Mouse (Mus musculus): ENCODE data around the gene Scaper. TPM values are rescaled to one million over a fixed set of nuclear protein-coding genes. Genes with fewer than 3 reads are reported as not detected.
A peak's percentile ranks its signal among the peaks of the same experiment; 100 is the strongest.

The Scaper gene
- polyA plus RNA-seq, 1 experiment from 2014 or later: 9.5 TPM

GRCm38 (mm10) chr9:55878066-55878465, 59.9 kb downstream of the Scaper start:
- no peak for ATAC-seq (replicated peaks; ENCODE audit: low FRiP score)
- H3K9me3 ChIP-seq (replicated peaks): no peaks in the 10 kb centered on the region
- no peak overlapping the region for H3K4me3 ChIP-seq (replicated peaks)
- H3K27me3 ChIP-seq: no peaks in the 10 kb centered on the region
- H3K9ac ChIP-seq: no peak overlapping the region
- no peak overlapping the region for H3K27ac ChIP-seq
- no peak overlapping the region for H3K4me2 ChIP-seq
- WGBS: 70% methylated on average over 1 of the region's 1 CpGs
- H3K4me1 ChIP-seq: no peaks in the 10 kb centered on the region
- H3K36me3 ChIP-seq: no peaks in the 10 kb centered on the region

GRCm38 (mm10) chr9:55789442-55789841, 148.5 kb downstream of the Scaper start:
- H3K4me2 ChIP-seq: no peak overlapping the region
- no peak for ATAC-seq (replicated peaks; ENCODE audit: low FRiP score)
- WGBS: 87% methylated on average over 8 of the region's 8 CpGs
- H3K27ac ChIP-seq: no peak overlapping the region
- H3K4me1 ChIP-seq: no peaks in the 10 kb centered on the region
- no peak overlapping the region for H3K9ac ChIP-seq
- no peaks in the 10 kb centered on the region for H3K9me3 ChIP-seq (replicated peaks)
- no peaks in the 10 kb centered on the region for H3K36me3 ChIP-seq
- no peaks in the 10 kb centered on the region for H3K27me3 ChIP-seq
- H3K4me3 ChIP-seq (replicated peaks): no peak overlapping the region

- H3K27ac ChIP-seq: no peak overlapping the region
- no peaks in the 10 kb centered on the region for H3K9me3 ChIP-seq (replicated peaks)
- 63% methylated on average over 4 of the region's 4 CpGs for WGBS
- no peaks in the 10 kb centered on the region for H3K4me1 ChIP-seq
- no peak for ATAC-seq (replicated peaks; ENCODE audit: low FRiP score)
- H3K36me3 ChIP-seq: no peaks in the 10 kb centered on the region
- H3K4me3 ChIP-seq (replicated peaks): no peak overlapping the region
- no peak overlapping the region for H3K4me2 ChIP-seq
- no peaks in the 10 kb centered on the region for H3K27me3 ChIP-seq
- no peak overlapping the region for H3K9ac ChIP-seq
Measured at GRCm38 (mm10) chr9:55712016-55712415, 225.9 kb downstream of the Scaper start.

GRCm38 (mm10) chr9:55710553-55710952, 227.4 kb downstream of the Scaper start:
- no peak overlapping the region for H3K4me2 ChIP-seq
- no peaks in the 10 kb centered on the region for H3K36me3 ChIP-seq
- H3K9ac ChIP-seq: no peak overlapping the region
- no peaks in the 10 kb centered on the region for H3K4me1 ChIP-seq
- 88% methylated on average over 5 of the region's 5 CpGs for WGBS
- no peak for ATAC-seq (replicated peaks; ENCODE audit: low FRiP score)
- H3K27me3 ChIP-seq: no peaks in the 10 kb centered on the region
- no peaks in the 10 kb centered on the region for H3K9me3 ChIP-seq (replicated peaks)
- H3K4me3 ChIP-seq (replicated peaks): no peak overlapping the region
- H3K27ac ChIP-seq: no peak overlapping the region

- 58% methylated on average over 3 of the region's 3 CpGs for WGBS
Measured at GRCm38 (mm10) chr9:55706603-55707002, 231.3 kb downstream of the Scaper start.

GRCm38 (mm10) chr9:55695307-55695706, 242.6 kb downstream of the Scaper start:
- Histone ChIP-seq H3K9ac (no peak overlapping the region), H3K9me3 (replicated peaks) (no peaks in the 10 kb centered on the region), H3K27me3 (no peaks in the 10 kb centered on the region), H3K27ac (no peak overlapping the region), H3K4me3 (replicated peaks) (no peak overlapping the region), H3K4me1 (no peaks in the 10 kb centered on the region), H3K36me3 (no peaks in the 10 kb centered on the region), H3K4me2 (no peak overlapping the region)
- ATAC-seq (replicated peaks; ENCODE audit: low FRiP score): no peak
- 68% methylated on average over 1 of the region's 1 CpGs for WGBS

More at GRCm38 (mm10) chr9:55706603-55707002, 231.3 kb downstream of the Scaper start:
- H3K4me2 ChIP-seq: no peak overlapping the region
- no peaks in the 10 kb centered on the region for H3K36me3 ChIP-seq
- no peak overlapping the region for H3K9ac ChIP-seq
- ATAC-seq (replicated peaks; ENCODE audit: low FRiP score): no peak
- H3K27ac ChIP-seq: no peak overlapping the region
- no peaks in the 10 kb centered on the region for H3K4me1 ChIP-seq
- no peak overlapping the region for H3K4me3 ChIP-seq (replicated peaks)
- H3K9me3 ChIP-seq (replicated peaks): no peaks in the 10 kb centered on the region
- no peaks in the 10 kb centered on the region for H3K27me3 ChIP-seq

- Histone ChIP-seq H3K9me3 (replicated peaks) (no peaks in the 10 kb centered on the region), H3K9ac (no peak overlapping the region), H3K36me3 (no peaks in the 10 kb centered on the region), H3K4me3 (replicated peaks) (no peak overlapping the region), H3K27me3 (no peaks in the 10 kb centered on the region), H3K27ac (no peak overlapping the region), H3K4me1 (no peaks in the 10 kb centered on the region), H3K4me2 (no peak overlapping the region)
- ATAC-seq (replicated peaks; ENCODE audit: low FRiP score): no peak
Measured at GRCm38 (mm10) chr9:55677099-55677498, 260.8 kb downstream of the Scaper start.

- no peak for ATAC-seq (replicated peaks; ENCODE audit: low FRiP score)
- Histone ChIP-seq H3K9ac (no peak overlapping the region), H3K36me3 (no peaks in the 10 kb centered on the region), H3K9me3 (replicated peaks) (no peaks in the 10 kb centered on the region), H3K4me1 (no peaks in the 10 kb centered on the region), H3K4me2 (no peak overlapping the region), H3K27me3 (no peaks in the 10 kb centered on the region), H3K4me3 (replicated peaks) (no peak overlapping the region), H3K27ac (no peak overlapping the region)
- WGBS: 88% methylated on average over 2 of the region's 2 CpGs
Measured at GRCm38 (mm10) chr9:55646444-55646843, 291.5 kb downstream of the Scaper start.

GRCm38 (mm10) chr9:55626990-55627389, 310.9 kb downstream of the Scaper start:
- Histone ChIP-seq H3K36me3 (no peaks in the 10 kb centered on the region), H3K4me3 (replicated peaks) (no peak overlapping the region), H3K4me2 (no peak overlapping the region), H3K27ac (no peak overlapping the region), H3K9ac (no peak overlapping the region), H3K9me3 (replicated peaks) (0 out of 2 replicates have a peak, but pooled peaks cover 5% of the 10 kb centered on the region), H3K4me1 (no peaks in the 10 kb centered on the region), H3K27me3 (no peaks in the 10 kb centered on the region)
- no peak for ATAC-seq (replicated peaks; ENCODE audit: low FRiP score)
- 83% methylated on average over 5 of the region's 5 CpGs for WGBS

- no peaks in the 10 kb centered on the region for H3K9me3 ChIP-seq (replicated peaks)
- no peak overlapping the region for H3K27ac ChIP-seq
- no peaks in the 10 kb centered on the region for H3K27me3 ChIP-seq
- no peak overlapping the region for H3K4me3 ChIP-seq (replicated peaks)
- WGBS: 82% methylated on average over 3 of the region's 3 CpGs
- no peak overlapping the region for H3K4me2 ChIP-seq
- no peak overlapping the region for H3K9ac ChIP-seq
- no peak for ATAC-seq (replicated peaks; ENCODE audit: low FRiP score)
- no peaks in the 10 kb centered on the region for H3K36me3 ChIP-seq
- no peaks in the 10 kb centered on the region for H3K4me1 ChIP-seq
Measured at GRCm38 (mm10) chr9:55614711-55615110, 323.2 kb downstream of the Scaper start.

- no peak for ATAC-seq (replicated peaks; ENCODE audit: low FRiP score)
- H3K4me2 ChIP-seq: no peak overlapping the region
- no peaks in the 10 kb centered on the region for H3K9me3 ChIP-seq (replicated peaks)
- H3K36me3 ChIP-seq: no peaks in the 10 kb centered on the region
- H3K27me3 ChIP-seq: no peaks in the 10 kb centered on the region
- H3K9ac ChIP-seq: no peak overlapping the region
- 60% methylated on average over 4 of the region's 4 CpGs for WGBS
- no peak overlapping the region for H3K27ac ChIP-seq
- H3K4me3 ChIP-seq (replicated peaks): no peak overlapping the region
- H3K4me1 ChIP-seq: 0 out of 2 replicates have a peak, but pooled peaks cover 3% of the 10 kb centered on the region
Measured at GRCm38 (mm10) chr9:55609751-55610150, 328.2 kb downstream of the Scaper start.

GRCm38 (mm10) chr9:55608701-55609531, 329.0 kb downstream of the Scaper start:
- Histone ChIP-seq H3K9ac (no peak overlapping the region), H3K4me1 (0 out of 2 replicates have a peak, but pooled peaks cover 3% of the 10 kb centered on the region), H3K36me3 (no peaks in the 10 kb centered on the region), H3K9me3 (replicated peaks) (no peaks in the 10 kb centered on the region), H3K4me3 (replicated peaks) (no peak overlapping the region), H3K4me2 (no peak overlapping the region), H3K27ac (0 out of 2 replicates have a peak overlapping the region, but pooled peaks have one; percentile 32), H3K27me3 (no peaks in the 10 kb centered on the region)
- peak; percentile 60 for ATAC-seq (replicated peaks; ENCODE audit: low FRiP score)
- WGBS: 13% methylated on average over 7 of the region's 7 CpGs

- no peak overlapping the region for H3K9ac ChIP-seq
Measured at GRCm38 (mm10) chr9:55598594-55598993, 339.3 kb downstream of the Scaper start.

More at GRCm38 (mm10) chr9:55598594-55598993, 339.3 kb downstream of the Scaper start:
- Histone ChIP-seq H3K27ac (no peak overlapping the region), H3K4me1 (no peaks in the 10 kb centered on the region), H3K27me3 (no peaks in the 10 kb centered on the region), H3K4me2 (no peak overlapping the region), H3K9me3 (replicated peaks) (no peaks in the 10 kb centered on the region), H3K4me3 (replicated peaks) (no peak overlapping the region), H3K36me3 (no peaks in the 10 kb centered on the region)
- no peak for ATAC-seq (replicated peaks; ENCODE audit: low FRiP score)

Data from kidney, embryonic 15.5 days (tissue).